Mouse (Mus musculus) hindbrain, postnatal 0 days (tissue): ENCODE data around the gene Cabp4. TPM values are rescaled to one million over a fixed set of nuclear protein-coding genes. Genes with fewer than 3 reads are reported as not detected.
A peak's percentile ranks its signal among the peaks of the same experiment; 100 is the strongest.

Source experiments
- ATAC-seq: fragments of 200-750 bp; cut with Nextera tagmentation; 2 replicates; pipeline ENCODE4 v1.8.0; 2017; ENCODE audit warnings: mild to moderate bottlenecking, moderate TSS enrichment, moderate library complexity
- DNase-seq: peaks from one replicate; pipeline ENCODE4 v3.0.0-alpha.2; 2015; ENCODE audit warnings: low spot score
- H3K27ac ChIP-seq: fragments of 300-500 bp; sonication (generic); 2 replicates; pipeline ENCODE4 v1.5.1; 2014; ENCODE audit warnings: mild to moderate bottlenecking
- H3K27me3 ChIP-seq: fragments of 300-500 bp; sonication (generic); 2 replicates; pipeline ENCODE4 v1.6.1; 2014; ENCODE audit warnings: low read length, mixed read lengths; ENCODE audit not compliant: insufficient read depth
- H3K36me3 ChIP-seq: fragments of 300-500 bp; sonication (generic); 2 replicates; pipeline ENCODE4 v1.6.1; 2014; ENCODE audit warnings: low read length, mixed read lengths; ENCODE audit not compliant: insufficient read depth
- H3K4me1 ChIP-seq: fragments of 300-500 bp; sonication (generic); 2 replicates; pipeline ENCODE4 v1.6.1; 2014; ENCODE audit warnings: antibody characterized with exemption, low read length, mixed read lengths; ENCODE audit not compliant: insufficient read depth
- H3K4me2 ChIP-seq: fragments of 300-500 bp; sonication (generic); 2 replicates; pipeline ENCODE4 v1.6.1; 2014; ENCODE audit warnings: low read depth, mild to moderate bottlenecking, low read length, moderate library complexity, mixed read lengths
- H3K4me3 ChIP-seq: fragments of 300-500 bp; sonication (generic); 2 replicates; pipeline ENCODE4 v1.5.1; 2014; ENCODE audit warnings: low read length
- H3K9ac ChIP-seq: fragments of 300-500 bp; sonication (generic); replicated peaks from 2 replicates; pipeline ENCODE4 v1.6.1; 2014; ENCODE audit warnings: mild to moderate bottlenecking, low read length, moderate library complexity, mixed read lengths
- H3K9me3 ChIP-seq: fragments of 300-500 bp; sonication (generic); 2 replicates; pipeline ENCODE4 v1.6.1; 2016; ENCODE audit warnings: low read length, mixed read lengths
- CTCF ChIP-seq: IDR thresholded peaks from 2 replicates; pipeline ENCODE4 v1.5.1; 2016; ENCODE audit warnings: antibody characterized with exemption, control low read depth, low read depth
- WGBS: fragments of 180-500 bp; shearing (Covaris S2); extraction: QIAGEN DNeasy Blood & Tissue Kit; methylation state at CpG from one replicate; pipeline ENCODE4 v1.1.7; 2014; 5-methylcytosine and 5-hydroxymethylcytosine counted together
- polyA plus RNA-seq: library from polyadenylated mRNA; unstranded; fragments of >200 nt; fragmentation: Nextera tagmentation; extraction: Ambion mirVana; gene quantifications from 2 replicates; pipeline ENCODE4 v1.2.1, GENCODE M21; 2015
- total RNA-seq: library from RNA; depleted of rRNA; stranded (reverse); fragments of >200 nt; gene quantifications from 2 replicates; pipeline ENCODE4 v1.2.3, GENCODE M21; 2014

The Cabp4 gene
- total and polyA plus RNA-seq, 2 experiments from 2014 or later = 0.51 TPM; not detected in 1

DNA sequence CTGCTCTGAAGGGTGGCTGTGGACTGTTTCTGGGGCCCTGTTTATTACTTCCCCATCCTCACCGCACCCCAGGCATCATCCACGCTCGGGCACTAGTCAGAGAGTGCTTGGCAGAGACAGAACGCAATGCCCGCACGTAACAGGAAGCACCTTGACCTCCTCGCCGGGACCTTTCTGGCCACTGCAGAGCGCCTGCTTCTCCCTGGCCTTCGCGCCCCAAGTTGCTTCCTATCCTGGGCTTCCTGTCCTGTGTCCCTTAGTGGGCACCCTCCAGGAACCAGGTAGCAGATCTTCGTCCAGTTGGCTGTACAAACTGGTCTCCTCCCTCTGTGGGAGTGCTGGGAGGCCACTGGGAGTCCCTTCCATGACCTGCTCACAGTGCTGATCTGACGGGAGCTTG lies 45.4 kb downstream of the Cabp4 start:
- H3K4me1 ChIP-seq = peaks cover 24% of the 10 kb centered on the region
- WGBS = 91% methylated on average over 13 of the region's 13 CpGs
- no peaks in the 10 kb centered on the region for H3K27me3 ChIP-seq
- DNase-seq (no peak), ATAC-seq (no peak)
- H3K36me3 ChIP-seq = no peaks in the 10 kb centered on the region
- no peak overlapping the region for H3K27ac ChIP-seq
- H3K9ac ChIP-seq = no peak overlapping the region
- H3K9me3 ChIP-seq = no peaks in the 10 kb centered on the region
- H3K4me3 ChIP-seq = no peak overlapping the region
- H3K4me2 ChIP-seq = no peak overlapping the region
- TF ChIP-seq CTCF = no peak

DNA sequence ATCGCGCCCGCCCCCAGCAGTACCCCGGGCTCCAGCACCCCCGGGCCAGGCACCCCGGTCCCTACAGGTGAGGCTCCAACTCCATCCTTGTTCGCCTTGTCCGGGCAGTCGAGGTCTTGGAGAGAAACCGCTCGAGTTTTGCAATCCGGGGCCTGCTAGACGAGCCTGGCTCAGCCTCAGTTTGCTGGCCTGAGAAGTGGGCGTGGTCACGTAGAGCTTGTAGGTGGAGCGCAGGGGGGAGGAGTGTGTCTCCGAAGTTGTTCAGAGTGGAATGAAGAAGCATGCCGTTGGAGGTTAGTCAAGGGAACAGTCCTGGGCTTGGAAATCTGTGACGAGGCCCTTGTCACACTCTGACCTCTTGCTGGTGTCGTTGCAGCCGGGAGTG lies 46.4 kb downstream of the Cabp4 start:
- no peak for DNase-seq
- peaks cover 24% of the 10 kb centered on the region for H3K4me1 ChIP-seq

GRCm38 (mm10) chr19:4096642-4097440 lies 47.0 kb downstream of the Cabp4 start, which contains the start of gene Cdk2ap2:
Gene Cdk2ap2, plus strand, starts transcription at chr19:4097182.
- Histone ChIP-seq H3K27me3 (no peaks in the 10 kb centered on the region), H3K4me2 (peak within 1 kb of the TSS; percentile 63), H3K4me1 (peaks cover 23% of the 10 kb centered on the region), H3K36me3 (no peaks in the 10 kb centered on the region), H3K27ac (peak within 1 kb of the TSS; percentile 82), H3K4me3 (peak within 1 kb of the TSS; percentile 45), H3K9ac (peak within 1 kb of the TSS; percentile 50), H3K9me3 (no peaks in the 10 kb centered on the region)
- no peak for TF ChIP-seq CTCF
- ATAC-seq (peak; percentile 95), DNase-seq (peak; percentile 99)
- under 1% methylated on average over 65 of the region's 65 CpGs for WGBS

More for the DNA sequence above, 46.4 kb downstream of the Cabp4 start:
- Histone ChIP-seq H3K9me3 (no peaks in the 10 kb centered on the region), H3K4me2 (peak overlapping the region; percentile 63), H3K4me3 (peak overlapping the region; percentile 45), H3K36me3 (no peaks in the 10 kb centered on the region), H3K9ac (peak overlapping the region; percentile 31), H3K27ac (peak overlapping the region; percentile 8; the same call in 1 of the 2 replicates), H3K27me3 (no peaks in the 10 kb centered on the region)
- ATAC-seq = no peak
- no peak for TF ChIP-seq CTCF
- WGBS = 2% methylated on average over 21 of the region's 21 CpGs

DNA sequence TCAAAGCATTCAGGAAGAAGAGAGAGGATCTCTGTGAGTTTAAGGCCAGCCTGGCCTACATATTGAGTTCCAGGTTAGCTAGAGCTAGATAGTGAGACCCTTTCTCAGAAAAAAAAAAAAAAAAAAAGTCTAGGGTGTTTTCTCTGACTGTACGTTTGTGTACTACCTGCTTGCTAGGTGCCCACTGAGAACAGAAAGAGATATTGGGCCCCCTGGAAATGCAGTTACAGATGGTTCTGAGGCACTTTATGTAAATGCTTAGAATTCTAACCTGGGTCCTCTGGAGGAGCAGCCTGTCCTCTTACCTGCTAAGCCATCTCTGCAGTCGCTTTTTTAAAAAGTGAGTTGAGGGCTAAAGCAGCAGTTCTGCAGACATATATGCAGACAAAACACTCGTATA lies 48.0 kb downstream of the Cabp4 start:
- Histone ChIP-seq H3K4me3 (no peak overlapping the region), H3K9me3 (no peaks in the 10 kb centered on the region), H3K27me3 (no peaks in the 10 kb centered on the region), H3K36me3 (no peaks in the 10 kb centered on the region), H3K4me2 (no peak overlapping the region), H3K27ac (peak overlapping the region; percentile 82; the same call in 1 of the 2 replicates), H3K4me1 (peaks cover 16% of the 10 kb centered on the region), H3K9ac (no peak overlapping the region)
- TF ChIP-seq CTCF = no peak
- 69% methylated on average over 3 of the region's 3 CpGs for WGBS
- ATAC-seq (no peak), DNase-seq (no peak)

- H3K4me3 ChIP-seq = no peak overlapping the region
- no peak overlapping the region for H3K4me2 ChIP-seq
- no peaks in the 10 kb centered on the region for H3K27me3 ChIP-seq
- ATAC-seq = no peak
- H3K4me1 ChIP-seq = peaks cover 7% of the 10 kb centered on the region; the same call in 1 of the 2 replicates
- H3K9ac ChIP-seq = no peak overlapping the region
- H3K9me3 ChIP-seq = no peaks in the 10 kb centered on the region
- 81% methylated on average over 5 of the region's 5 CpGs for WGBS
- TF ChIP-seq CTCF = no peak
- no peaks in the 10 kb centered on the region for H3K36me3 ChIP-seq
- no peak for DNase-seq
- H3K27ac ChIP-seq = no peak overlapping the region
These were observed 49.0 kb downstream of the Cabp4 start for GRCm38 (mm10) chr19:4094774-4095303.

DNA sequence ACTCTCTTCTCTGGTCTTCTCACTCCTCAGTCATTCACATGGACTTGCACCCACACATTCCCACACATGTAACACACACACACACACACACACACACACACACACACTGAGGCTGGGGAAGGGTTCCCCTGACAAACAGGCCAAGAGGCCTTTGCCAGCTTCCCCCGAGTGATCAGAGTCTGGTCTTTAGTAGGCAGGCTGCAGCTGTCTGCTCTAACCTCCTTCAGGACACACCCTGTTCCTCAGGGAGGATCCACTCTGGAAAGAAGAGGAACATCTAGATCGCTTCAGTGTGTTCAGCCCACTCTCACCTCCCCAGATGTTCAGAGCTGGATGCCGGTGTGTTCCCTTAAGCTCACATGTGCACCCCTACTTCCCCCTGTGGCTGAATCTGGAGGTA lies 49.5 kb downstream of the Cabp4 start:
- ATAC-seq (no peak), DNase-seq (no peak)
- Histone ChIP-seq H3K27ac (no peak overlapping the region), H3K4me1 (peaks cover 3% of the 10 kb centered on the region; the same call in 1 of the 2 replicates), H3K9ac (no peak overlapping the region), H3K4me3 (no peak overlapping the region), H3K4me2 (no peak overlapping the region), H3K27me3 (no peaks in the 10 kb centered on the region), H3K9me3 (no peaks in the 10 kb centered on the region), H3K36me3 (no peaks in the 10 kb centered on the region)
- no peak for TF ChIP-seq CTCF
- 80% methylated on average over 3 of the region's 3 CpGs for WGBS

DNA sequence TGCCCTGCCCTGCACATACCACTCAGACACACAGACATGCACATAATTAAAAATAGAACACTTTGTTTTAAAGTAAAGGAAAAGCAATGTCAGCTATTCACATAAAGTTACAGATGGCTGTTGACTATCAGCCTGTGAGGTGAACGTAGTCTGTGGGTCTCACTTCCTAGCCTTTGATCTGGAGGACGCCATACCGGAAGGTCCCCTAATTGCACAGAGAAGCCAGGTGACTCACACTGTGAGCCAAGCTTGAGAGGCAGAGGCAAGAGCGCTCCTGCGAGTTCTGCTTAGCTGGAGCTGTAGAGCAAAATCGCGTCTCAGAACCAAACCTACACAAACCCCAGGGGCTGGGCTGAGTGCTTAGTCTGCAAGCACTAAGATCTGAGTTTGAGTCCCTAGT lies 50.1 kb downstream of the Cabp4 start:
- Histone ChIP-seq H3K4me3 (no peak overlapping the region), H3K4me1 (no peaks in the 10 kb centered on the region), H3K9me3 (no peaks in the 10 kb centered on the region), H3K36me3 (no peaks in the 10 kb centered on the region), H3K27me3 (no peaks in the 10 kb centered on the region), H3K4me2 (no peak overlapping the region), H3K27ac (no peak overlapping the region), H3K9ac (no peak overlapping the region)
- TF ChIP-seq CTCF = no peak
- ATAC-seq (no peak), DNase-seq (no peak)
- WGBS = 81% methylated on average over 7 of the region's 7 CpGs
